Mouse (Mus musculus): ENCODE data around the gene Ric3.
A peak's percentile ranks its signal among the peaks of the same experiment; 100 is the strongest.

GRCm38 (mm10) chr7:109021428-109021827 is 61.7 kb downstream of the Ric3 start:
- peak; percentile 70 for TF ChIP-seq CTCF (IDR thresholded peaks at IDR 0.05; ENCODE audit: insufficient read depth, low read length)
- TF ChIP-seq POLR2A (IDR thresholded peaks at IDR 0.05; ENCODE audit: borderline replicate concordance, extremely low read depth, low read depth, low read length): no peak

Data from lung, adult 2 months (tissue).